Mouse (Mus musculus) G1E (cell line): ENCODE data around the gene Tob1. TPM values are rescaled to one million over a fixed set of nuclear protein-coding genes. Genes with fewer than 3 reads are reported as not detected.

Source experiments
- ATAC-seq: 2 replicates; pipeline ENCODE4 v1.8.0; 2016; ENCODE audit warnings: mild to moderate bottlenecking; ENCODE audit not compliant: insufficient number of reproducible peaks, poor library complexity, low FRiP score, severe bottlenecking; ENCODE audit errors: extremely low read depth
- DNase-seq: peaks from one replicate; pipeline ENCODE4 v3.0.0; 2012; ENCODE audit warnings: low spot score
- H3K27me3 ChIP-seq: 2 replicates; pipeline ENCODE4 v1.6.1; 2012; ENCODE audit warnings: mild to moderate bottlenecking, low read length, inconsistent platforms; ENCODE audit not compliant: insufficient read depth
- H3K36me3 ChIP-seq: replicated peaks from 2 replicates; pipeline ENCODE3; 2012; ENCODE audit warnings: mild to moderate bottlenecking, inconsistent platforms
- H3K4me1 ChIP-seq: 2 replicates; pipeline ENCODE4 v1.6.1; 2012; ENCODE audit warnings: low read depth, low read length, inconsistent platforms, mixed read lengths; ENCODE audit not compliant: insufficient read depth
- H3K4me3 ChIP-seq: 2 replicates; pipeline ENCODE4 v1.5.1; 2012; ENCODE audit warnings: low read depth, mild to moderate bottlenecking, inconsistent platforms, low read length, moderate library complexity, mixed read lengths
- H3K9me3 ChIP-seq: replicated peaks from 2 replicates; pipeline ENCODE4 v1.6.1; 2012; ENCODE audit warnings: inconsistent platforms
- CTCF ChIP-seq: IDR thresholded peaks from 2 replicates; pipeline ENCODE4 v1.5.1; 2012; ENCODE audit warnings: low read depth, low read length, inconsistent platforms, mixed read lengths
- GATA1 ChIP-seq: IDR thresholded peaks from 2 replicates; pipeline ENCODE4 v1.6.1; 2012; ENCODE audit warnings: borderline replicate concordance, low read length, inconsistent platforms, mixed read lengths
- GATA2 ChIP-seq: IDR thresholded peaks from 2 replicates; pipeline ENCODE4 v1.6.1; 2012; ENCODE audit warnings: low read depth, low read length, inconsistent platforms, borderline replicate concordance
- POLR2AphosphoS5 ChIP-seq: IDR thresholded peaks from 2 replicates; pipeline ENCODE4 v1.6.1; 2012; ENCODE audit warnings: low read depth, low read length, inconsistent platforms; ENCODE audit not compliant: insufficient replicate concordance
- TAL1 ChIP-seq: conservative IDR thresholded peaks from 2 replicates; pipeline ENCODE4 v1.6.1; 2012; ENCODE audit warnings: low read depth, low read length, inconsistent platforms, mixed read lengths
- polyA plus RNA-seq: library from polyadenylated mRNA; stranded (reverse); fragments of >175 nt; gene quantifications from 2 replicates; pipeline ENCODE4 v1.2.3, GENCODE M21; 2012
- total RNA-seq, 2 experiments: library from RNA; stranded (forward) in 1 of 2; stranded (reverse) in 1 of 2; fragments of 200-1000 nt in 1 of 2; fragments of >200 nt in 1 of 2; fragmentation: Nextera tagmentation in 1 of 2; gene quantifications; 2 replicates each; pipeline ENCODE4 v1.2.3; 2014 to 2017

Gene Tob1
- total and polyA plus RNA-seq, 3 experiments: 9.9 to 28.6 (median 11.1) TPM

- Histone ChIP-seq H3K4me1 (peaks cover 34% of the 10 kb centered on the region), H3K9me3 (no peaks in the 10 kb centered on the region), H3K27me3 (peaks cover 63% of the 10 kb centered on the region)
Observed at GRCm38 (mm10) chr11:94231821-94232552, 20.7 kb downstream of the Tob1 start.

GRCm38 (mm10) chr11:94233405-94233804 lies 22.2 kb downstream of the Tob1 start:
- no peak for TF ChIP-seq CTCF
- no peak for TF ChIP-seq POLR2AphosphoS5
- no peak for TF ChIP-seq GATA2
- Histone ChIP-seq H3K4me3 (no peak overlapping the region), H3K27me3 (peaks cover 66% of the 10 kb centered on the region), H3K36me3 (no peaks in the 10 kb centered on the region), H3K4me1 (peaks cover 34% of the 10 kb centered on the region), H3K9me3 (no peaks in the 10 kb centered on the region)
- ATAC-seq (no peak), DNase-seq (no peak)

More at GRCm38 (mm10) chr11:94231821-94232552, 20.7 kb downstream of the Tob1 start:
- H3K4me3 ChIP-seq: no peak overlapping the region
- H3K36me3 ChIP-seq: no peaks in the 10 kb centered on the region
- ATAC-seq (no peak), DNase-seq (no peak)
- TF ChIP-seq POLR2AphosphoS5 (no peak), CTCF (no peak), GATA1 (no peak), TAL1 (no peak)

GRCm38 (mm10) chr11:94234380-94234779 lies 23.1 kb downstream of the Tob1 start:
- DNase-seq: no peak
- H3K27me3 ChIP-seq: peaks cover 66% of the 10 kb centered on the region
- TF ChIP-seq CTCF (no peak), POLR2AphosphoS5 (no peak), GATA2 (no peak), GATA1 (no peak), TAL1 (no peak)

GRCm38 (mm10) chr11:94234857-94235256 lies 23.6 kb downstream of the Tob1 start:
- ATAC-seq (no peak), DNase-seq (no peak)
- TF ChIP-seq GATA2: no peak
- TF ChIP-seq CTCF: no peak
- TF ChIP-seq POLR2AphosphoS5: no peak
- TF ChIP-seq TAL1: no peak
- no peak for TF ChIP-seq GATA1
- no peaks in the 10 kb centered on the region for H3K9me3 ChIP-seq
- H3K4me3 ChIP-seq: no peak overlapping the region
- H3K27me3 ChIP-seq: peaks cover 68% of the 10 kb centered on the region
- peaks cover 35% of the 10 kb centered on the region for H3K4me1 ChIP-seq
- H3K36me3 ChIP-seq: no peaks in the 10 kb centered on the region

More at GRCm38 (mm10) chr11:94234380-94234779, 23.1 kb downstream of the Tob1 start:
- no peaks in the 10 kb centered on the region for H3K9me3 ChIP-seq
- H3K4me1 ChIP-seq: peaks cover 34% of the 10 kb centered on the region
- no peak for ATAC-seq
- H3K4me3 ChIP-seq: no peak overlapping the region
- H3K36me3 ChIP-seq: no peaks in the 10 kb centered on the region

GRCm38 (mm10) chr11:94236074-94236473 lies 24.8 kb downstream of the Tob1 start:
- DNase-seq: peak; percentile 73
- Histone ChIP-seq H3K4me1 (peaks cover 30% of the 10 kb centered on the region), H3K27me3 (peaks cover 68% of the 10 kb centered on the region), H3K36me3 (no peaks in the 10 kb centered on the region), H3K9me3 (no peaks in the 10 kb centered on the region), H3K4me3 (no peak overlapping the region)
- ATAC-seq: peak; percentile 63
- TF ChIP-seq TAL1 (no peak), CTCF (peak; percentile 72)

GRCm38 (mm10) chr11:94238786-94239185 lies 27.5 kb downstream of the Tob1 start:
- ATAC-seq: no peak
- no peak for TF ChIP-seq GATA1
- TF ChIP-seq TAL1: no peak
- TF ChIP-seq POLR2AphosphoS5: no peak
- no peak for TF ChIP-seq CTCF
- no peak for TF ChIP-seq GATA2
- H3K4me3 ChIP-seq: no peak overlapping the region

GRCm38 (mm10) chr11:94239706-94240105 lies 28.5 kb downstream of the Tob1 start:
- H3K9me3 ChIP-seq: no peaks in the 10 kb centered on the region
- H3K4me3 ChIP-seq: no peak overlapping the region
- peaks cover 63% of the 10 kb centered on the region for H3K27me3 ChIP-seq
- DNase-seq (no peak), ATAC-seq (no peak)
- H3K4me1 ChIP-seq: peaks cover 19% of the 10 kb centered on the region
- TF ChIP-seq CTCF: no peak
- no peak for TF ChIP-seq GATA2
- TF ChIP-seq TAL1: no peak
- no peak for TF ChIP-seq POLR2AphosphoS5
- TF ChIP-seq GATA1: no peak
- H3K36me3 ChIP-seq: no peaks in the 10 kb centered on the region

More at GRCm38 (mm10) chr11:94238786-94239185, 27.5 kb downstream of the Tob1 start:
- Histone ChIP-seq H3K9me3 (no peaks in the 10 kb centered on the region), H3K4me1 (peaks cover 25% of the 10 kb centered on the region), H3K36me3 (no peaks in the 10 kb centered on the region), H3K27me3 (peaks cover 66% of the 10 kb centered on the region)
- no peak for DNase-seq
